8 mouse cellular contexts compared by ENCODE assay signal in the genomic region with DNA sequence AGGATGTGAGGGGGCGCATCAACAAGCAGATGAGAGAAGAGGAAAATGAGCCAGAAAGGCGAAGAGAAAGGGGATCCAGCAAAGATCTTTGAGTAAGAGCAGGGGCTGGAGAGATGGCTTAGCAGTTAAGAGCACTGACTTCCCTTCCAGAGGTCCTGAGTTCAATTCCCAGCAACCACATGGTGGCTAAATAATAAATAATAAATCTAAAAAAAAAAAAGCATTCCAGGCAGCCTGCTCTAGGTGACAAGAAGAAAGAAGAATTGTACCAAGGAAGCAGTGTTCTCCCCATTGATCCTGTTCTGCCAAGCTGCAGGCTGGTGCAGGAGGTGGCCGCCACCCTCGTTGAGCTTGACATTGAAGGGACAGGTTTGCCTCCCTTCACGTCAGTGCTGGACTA.
DNase-seq lines count a peak whose midpoint lies in the region; ATAC-seq and TF ChIP-seq lines count a peak whose summit lies in the region.

No protein-coding gene starts in this region.

- peaks cover 23% of the 10 kb centered on the region for H3K36me3 ChIP-seq in heart, embryonic 12.5 days
- H3K36me3 ChIP-seq in ES-Bruce4 (ENCODE audit: control insufficient read depth, insufficient read depth, low read length, poor library complexity, severe bottlenecking), result no peaks in the 10 kb centered on the region
- no peaks in the 10 kb centered on the region for H3K36me3 ChIP-seq in forebrain, embryonic 16.5 days (ENCODE audit: control insufficient read depth, insufficient read depth)
- H3K36me3 ChIP-seq in liver, embryonic 15.5 days (replicated peaks), result no peaks in the 10 kb centered on the region

- H3K4me1 ChIP-seq in heart, embryonic 12.5 days (replicated peaks), result peaks cover 19% of the 10 kb centered on the region
- no peaks in the 10 kb centered on the region for H3K4me1 ChIP-seq in ES-Bruce4 (ENCODE audit: control insufficient read depth, insufficient read depth, low read length)
- peaks cover 18% of the 10 kb centered on the region for H3K4me1 ChIP-seq in forebrain, embryonic 16.5 days (replicated peaks; ENCODE audit: control insufficient read depth, insufficient read depth, low read length)
- peaks cover 28% of the 10 kb centered on the region for H3K4me1 ChIP-seq in liver, embryonic 15.5 days (replicated peaks)

- TF ChIP-seq CTCF in ES-Bruce4 (IDR thresholded peaks at IDR 0.05; ENCODE audit: low read depth, low read length), result no peak

- no peak for ATAC-seq in heart, embryonic 12.5 days (ENCODE audit: insufficient number of reproducible peaks, low FRiP score)
- ATAC-seq in forebrain, embryonic 16.5 days, result no peak
- ATAC-seq in liver, embryonic 15.5 days (ENCODE audit: insufficient read depth), result no peak

- peak overlapping the region; percentile 92 for H3K9ac ChIP-seq in heart, embryonic 12.5 days
- H3K9ac ChIP-seq in ES-Bruce4 (ENCODE audit: low read depth, poor library complexity, severe bottlenecking), result peak overlapping the region; percentile 23
- peak overlapping the region; percentile 78 for H3K9ac ChIP-seq in forebrain, embryonic 16.5 days (replicated peaks; ENCODE audit: low read depth, low read length)
- peak overlapping the region; percentile 69 for H3K9ac ChIP-seq in liver, embryonic 15.5 days

- H3K4me3 ChIP-seq in heart, embryonic 12.5 days, result peak overlapping the region; percentile 94
- H3K4me3 ChIP-seq in ES-Bruce4 (ENCODE audit: low read depth, low read length), result peak overlapping the region; percentile 67
- H3K4me3 ChIP-seq in forebrain, embryonic 16.5 days (replicated peaks; ENCODE audit: low read length), result peak overlapping the region; percentile 72
- H3K4me3 ChIP-seq in liver, embryonic 15.5 days (replicated peaks), result peak overlapping the region; percentile 79

- DNase-seq in heart, adult 18-20 months, result no peak
- DNase-seq in testis, postnatal 10 days (ENCODE audit: low spot score), result no peak
- DNase-seq in urinary bladder, adult 18-20 months (ENCODE audit: low spot score in 2 of 2), result no peak
- DNase-seq in spleen, postnatal 10 days (ENCODE audit: low spot score in 2 of 2), result no peak

- 41% methylated on average over 5 of the region's 5 CpGs for WGBS in heart, embryonic 12.5 days
- WGBS in forebrain, embryonic 16.5 days, result 32% methylated on average over 5 of the region's 5 CpGs
- 32% methylated on average over 5 of the region's 5 CpGs for WGBS in liver, embryonic 15.5 days (ENCODE audit: insufficient replicate concordance)

- no peak for TF ChIP-seq POLR2A in ES-Bruce4 (IDR thresholded peaks at IDR 0.05; ENCODE audit: insufficient read depth, low read length)

- H3K27ac ChIP-seq in heart, embryonic 12.5 days (ENCODE audit: poor library complexity, severe bottlenecking), result no peak overlapping the region
- no peak overlapping the region for H3K27ac ChIP-seq in ES-Bruce4 (ENCODE audit: insufficient read depth, low read length)
- H3K27ac ChIP-seq in forebrain, embryonic 16.5 days (ENCODE audit: low read length), result no peak overlapping the region
- no peak overlapping the region for H3K27ac ChIP-seq in liver, embryonic 15.5 days (replicated peaks)

- H3K4me2 ChIP-seq in heart, embryonic 12.5 days, result peak overlapping the region; percentile 93
- H3K4me2 ChIP-seq in forebrain, embryonic 16.5 days (ENCODE audit: low read length), result peak overlapping the region; percentile 88
- H3K4me2 ChIP-seq in liver, embryonic 15.5 days, result peak overlapping the region; percentile 86

- H3K9me3 ChIP-seq in heart, embryonic 12.5 days (replicated peaks), result 0 out of 2 replicates have a peak, but pooled peaks cover 3% of the 10 kb centered on the region
- no peaks in the 10 kb centered on the region for H3K9me3 ChIP-seq in ES-Bruce4 (replicated peaks; ENCODE audit: control insufficient read depth, insufficient read depth, low read length, poor library complexity, severe bottlenecking)
- no peaks in the 10 kb centered on the region for H3K9me3 ChIP-seq in forebrain, embryonic 16.5 days (ENCODE audit: control insufficient read depth, low read length)
- no peaks in the 10 kb centered on the region for H3K9me3 ChIP-seq in liver, embryonic 15.5 days (replicated peaks)

- TF ChIP-seq EP300 in ES-Bruce4 (IDR thresholded peaks at IDR 0.05; ENCODE audit: insufficient read depth, low read depth, low read length), result no peak

- no peaks in the 10 kb centered on the region for H3K27me3 ChIP-seq in heart, embryonic 12.5 days (replicated peaks)
- no peaks in the 10 kb centered on the region for H3K27me3 ChIP-seq in ES-Bruce4 (ENCODE audit: control insufficient read depth, insufficient read depth, low read length, poor library complexity, severe bottlenecking)
- H3K27me3 ChIP-seq in forebrain, embryonic 16.5 days (replicated peaks; ENCODE audit: control insufficient read depth, insufficient read depth, low read length), result no peaks in the 10 kb centered on the region
- H3K27me3 ChIP-seq in liver, embryonic 15.5 days, result no peaks in the 10 kb centered on the region

Comparison
In these comparisons a context has a peak if more than half of its experiments do, and no peak if none do; other contexts are left out.
1. H3K9ac ChIP-seq: peak in every context shown above with its lines; median percentile 92 in heart, embryonic 12.5 days; 78 in forebrain, embryonic 16.5 days; 69 in liver, embryonic 15.5 days; 23 in ES-Bruce4.